Mouse (Mus musculus) midbrain, embryonic 14.5 days (tissue): ENCODE data around the gene CT030661.1. TPM values are rescaled to one million over a fixed set of nuclear protein-coding genes. Genes with fewer than 3 reads are reported as not detected.
A peak's percentile ranks its signal among the peaks of the same experiment; 100 is the strongest.
"Not testable (repeated sequence)": the region's sequence is repeated elsewhere in the genome, so short reads cannot be mapped to it uniquely, and the experiment has no call there.

ENCODE experiments used
- ATAC-seq: fragments of 200-750 bp; cut with Nextera tagmentation; 2 replicates; pipeline ENCODE4 v1.8.0; 2017; ENCODE audit warnings: moderate number of reproducible peaks, moderate library complexity; ENCODE audit not compliant: low FRiP score, low TSS enrichment
- DNase-seq: peaks from one replicate; pipeline ENCODE4 v3.0.0-alpha.2; 2015
- H3K27ac ChIP-seq: fragments of 300-500 bp; sonication (generic); replicated peaks from 2 replicates; pipeline ENCODE4 v1.5.1; 2014; ENCODE audit warnings: mild to moderate bottlenecking, low read depth, low read length, moderate library complexity
- H3K27me3 ChIP-seq: fragments of 300-500 bp; sonication (generic); 2 replicates; pipeline ENCODE4 v1.6.1; 2014; ENCODE audit warnings: low read length, control low read depth, mixed read lengths; ENCODE audit not compliant: control insufficient read depth, insufficient read depth
- H3K36me3 ChIP-seq: fragments of 300-500 bp; sonication (generic); 2 replicates; pipeline ENCODE4 v1.6.1; 2014; ENCODE audit warnings: low read length, control low read depth; ENCODE audit not compliant: control insufficient read depth, insufficient read depth
- H3K4me1 ChIP-seq: fragments of 300-500 bp; sonication (generic); 2 replicates; pipeline ENCODE4 v1.6.1; 2014; ENCODE audit warnings: mild to moderate bottlenecking, antibody characterized with exemption, low read length, control low read depth; ENCODE audit not compliant: control insufficient read depth, insufficient read depth
- H3K4me2 ChIP-seq: fragments of 300-500 bp; sonication (generic); 2 replicates; pipeline ENCODE4 v1.6.1; 2014; ENCODE audit warnings: mild to moderate bottlenecking, low read length, moderate library complexity
- H3K4me3 ChIP-seq: fragments of 300-500 bp; sonication (generic); replicated peaks from 2 replicates; pipeline ENCODE4 v1.5.1; 2014; ENCODE audit warnings: low read depth, low read length
- H3K9ac ChIP-seq: fragments of 300-500 bp; sonication (generic); replicated peaks from 2 replicates; pipeline ENCODE4 v1.6.1; 2014; ENCODE audit warnings: mild to moderate bottlenecking, low read length, moderate library complexity
- H3K9me3 ChIP-seq: fragments of 300-500 bp; sonication (generic); 2 replicates; pipeline ENCODE4 v1.6.1; 2016; ENCODE audit warnings: low read length, control low read depth, mixed read lengths; ENCODE audit not compliant: control insufficient read depth
- WGBS: fragments of 180-500 bp; shearing (Covaris S2); extraction: QIAGEN DNeasy Blood & Tissue Kit; methylation state at CpG from one replicate; pipeline ENCODE4 v1.1.7; 2014; 5-methylcytosine and 5-hydroxymethylcytosine counted together
- polyA plus RNA-seq: library from polyadenylated mRNA; unstranded; fragments of >200 nt; fragmentation: Nextera tagmentation; extraction: Ambion mirVana; gene quantifications from 2 replicates; pipeline ENCODE4 v1.2.1, GENCODE M21; 2014

Gene CT030661.1
- polyA plus RNA-seq = 15.2 and 16.4 TPM in 2 replicates

GRCm38 (mm10) chr17:22314730-22315226 is at the start of gene CT030661.1:
Gene CT030661.1, minus strand, starts transcription at chr17:22314837.
- Histone ChIP-seq H3K4me3 (peak within 1 kb of the TSS; percentile 54), H3K4me2 (peak within 1 kb of the TSS; percentile 54), H3K9ac (peak within 1 kb of the TSS; percentile 60), H3K27ac (peak within 1 kb of the TSS; percentile 68)
- WGBS = under 1% methylated on average over 20 of the region's 20 CpGs
- not testable (repeated sequence) for H3K36me3 ChIP-seq, H3K9me3 ChIP-seq, H3K4me1 ChIP-seq, H3K27me3 ChIP-seq
- ATAC-seq = peak; percentile 99
- DNase-seq = peak; percentile 98

- Histone ChIP-seq H3K4me2 (no peak overlapping the region), H3K9ac (no peak overlapping the region), H3K9me3 (peaks cover 19% of the 10 kb centered on the region), H3K36me3 (no peaks in the 10 kb centered on the region), H3K4me1 (peaks cover 16% of the 10 kb centered on the region), H3K27ac (no peak overlapping the region), H3K27me3 (no peaks in the 10 kb centered on the region), H3K4me3 (no peak overlapping the region)
- DNase-seq (no peak), ATAC-seq (no peak)
- WGBS = 95% methylated on average over 3 of the region's 3 CpGs
These were observed 49.3 kb upstream of the CT030661.1 start for GRCm38 (mm10) chr17:22363895-22364294.

GRCm38 (mm10) chr17:22361101-22361781 is 46.6 kb upstream of the CT030661.1 start, which contains the start of the genes Zfp944 and Zfp758:
Gene Zfp944, minus strand, starts transcription at chr17:22361400.
Gene Zfp758, plus strand, starts transcription at chr17:22361453.
- Histone ChIP-seq H3K4me1 (peaks cover 16% of the 10 kb centered on the region), H3K27ac (peak within 1 kb of the TSS; percentile 73), H3K4me3 (peak within 1 kb of the TSS; percentile 52), H3K9ac (peak within 1 kb of the TSS; percentile 60), H3K4me2 (peak within 1 kb of the TSS; percentile 59)
- peak; percentile 64 for DNase-seq
- not testable (repeated sequence) for H3K9me3 ChIP-seq, H3K27me3 ChIP-seq, H3K36me3 ChIP-seq
- under 1% methylated on average over 29 of the region's 43 CpGs for WGBS
- peak; percentile 98 for ATAC-seq

- 33% methylated on average over 5 of the region's 5 CpGs for WGBS
- no peak for DNase-seq
- H3K27ac ChIP-seq = no peak overlapping the region
These were observed 45.9 kb upstream of the CT030661.1 start for GRCm38 (mm10) chr17:22360572-22360971.

GRCm38 (mm10) chr17:22352794-22353193 is 38.2 kb upstream of the CT030661.1 start:
- ATAC-seq = no peak
- DNase-seq = peak; percentile 64
- no peak overlapping the region for H3K27ac ChIP-seq
- H3K27me3 ChIP-seq = no peaks in the 10 kb centered on the region
- H3K4me2 ChIP-seq = no peak overlapping the region
- peaks cover 4% of the 10 kb centered on the region for H3K36me3 ChIP-seq
- H3K4me3 ChIP-seq = no peak overlapping the region
- no peak overlapping the region for H3K9ac ChIP-seq
- no peaks in the 10 kb centered on the region for H3K4me1 ChIP-seq
- no peaks in the 10 kb centered on the region for H3K9me3 ChIP-seq

More at GRCm38 (mm10) chr17:22360572-22360971, 45.9 kb upstream of the CT030661.1 start:
- Histone ChIP-seq H3K27me3 (no peaks in the 10 kb centered on the region), H3K4me1 (peaks cover 16% of the 10 kb centered on the region), H3K9ac (peak overlapping the region; percentile 43), H3K9me3 (0 out of 2 replicates have a peak, but pooled peaks cover 4% of the 10 kb centered on the region), H3K4me3 (peak overlapping the region; percentile 52), H3K36me3 (peaks cover 4% of the 10 kb centered on the region), H3K4me2 (peak overlapping the region; percentile 59)
- ATAC-seq = no peak

GRCm38 (mm10) chr17:22315247-22315646 is 610 bp upstream of the CT030661.1 start:
- H3K36me3 ChIP-seq, H3K27ac ChIP-seq, H3K4me1 ChIP-seq, ATAC-seq, H3K27me3 ChIP-seq, DNase-seq, H3K9me3 ChIP-seq: not testable (repeated sequence)
- WGBS = 16% methylated on average over 2 of the region's 2 CpGs
- H3K4me3 ChIP-seq = peak overlapping the region; percentile 54
- H3K9ac ChIP-seq = peak overlapping the region; percentile 60; the same call in 1 of the 2 replicates
- H3K4me2 ChIP-seq = peak overlapping the region; percentile 54

GRCm38 (mm10) chr17:22314219-22314618 is 418 bp downstream of the CT030661.1 start:
- not testable (repeated sequence) for H3K36me3 ChIP-seq, DNase-seq, H3K27me3 ChIP-seq, H3K9me3 ChIP-seq, H3K4me1 ChIP-seq
- 1% methylated on average over 3 of the region's 3 CpGs for WGBS
- Histone ChIP-seq H3K27ac (peak overlapping the region; percentile 68), H3K4me3 (peak overlapping the region; percentile 54), H3K4me2 (peak overlapping the region; percentile 54), H3K9ac (peak overlapping the region; percentile 60)
- peak; percentile 73 for ATAC-seq
